Mouse (Mus musculus): ENCODE measurements around the gene Zdhhc17.

DNA sequence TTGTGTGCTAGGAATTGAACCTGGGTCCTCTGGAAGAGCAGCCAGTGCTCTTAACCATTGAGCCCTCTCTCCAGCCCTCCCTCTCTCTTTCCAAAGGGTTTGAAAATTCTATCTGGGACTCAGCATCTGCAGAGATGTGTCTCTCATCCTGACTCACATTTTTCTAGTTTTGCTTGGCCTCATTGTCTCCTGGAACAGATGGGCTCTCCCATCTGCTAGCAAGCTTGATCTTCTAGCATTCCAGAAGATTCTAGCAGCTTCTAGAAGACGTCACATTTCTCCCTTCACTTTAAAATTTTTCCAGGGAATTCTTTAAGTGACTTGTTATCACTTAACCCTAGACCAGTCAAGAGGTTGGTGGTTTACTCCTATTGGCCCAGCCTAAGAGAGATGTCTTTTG lies 26.9 kb upstream of the Zdhhc17 start:
- no peak for TF ChIP-seq CTCF (IDR thresholded peaks at IDR 0.05; ENCODE audit: borderline replicate concordance, insufficient read depth, low read length)
- TF ChIP-seq POLR2A (IDR thresholded peaks at IDR 0.05; ENCODE audit: low read depth, low read length), result no peak

Measured in embryonic fibroblast, embryonic 13.5 days (primary cell).